ENCODE assay signal across 8 mouse cellular contexts in the genomic region with DNA sequence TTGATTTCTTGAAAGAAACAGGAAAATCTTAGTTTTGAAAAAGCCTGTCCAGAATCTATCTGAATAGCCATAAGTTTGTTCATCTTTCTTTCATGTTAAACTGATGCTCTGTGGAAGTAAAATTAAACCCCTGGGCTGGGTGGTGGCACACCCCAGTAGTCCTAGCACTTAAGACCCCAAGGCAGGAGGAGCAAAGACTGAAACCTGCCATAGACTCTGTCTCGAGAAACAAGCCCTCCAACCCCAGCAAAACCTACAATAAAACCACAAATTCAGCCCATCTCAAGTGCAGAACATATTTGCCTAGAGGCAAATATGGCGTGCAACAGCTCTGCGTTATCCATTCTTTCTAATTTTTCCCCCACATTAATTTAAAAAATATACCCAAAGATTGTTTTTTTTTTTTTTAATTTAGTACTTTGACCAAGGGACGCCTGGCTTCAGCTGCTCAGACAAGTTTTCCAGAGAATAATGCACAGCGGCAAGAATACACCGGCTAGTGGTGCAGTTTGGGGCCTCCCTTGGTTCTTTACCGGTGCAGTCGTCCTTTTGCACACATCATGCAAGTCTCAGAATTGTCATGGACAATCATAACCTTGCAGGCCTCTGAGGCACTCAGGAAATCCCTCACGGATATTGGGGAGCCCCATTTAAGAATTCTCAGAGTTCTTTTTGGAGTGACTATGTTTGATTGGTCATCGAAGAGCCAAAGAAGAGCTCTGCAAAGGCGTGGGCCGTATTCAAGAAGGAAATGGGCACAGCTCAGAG. TPM values are rescaled to one million over a fixed set of nuclear protein-coding genes. Genes with fewer than 3 reads are reported as not detected.
DNase-seq lines count a peak whose midpoint lies in the region; ATAC-seq and TF ChIP-seq lines count a peak whose summit lies in the region.

No protein-coding gene starts in this region.

- no peaks in the 10 kb centered on the region for H3K9me3 ChIP-seq in forebrain, embryonic 10.5 days
- H3K9me3 ChIP-seq in intestine, postnatal 0 days (ENCODE audit: control insufficient read depth), result no peaks in the 10 kb centered on the region
- no peaks in the 10 kb centered on the region for H3K9me3 ChIP-seq in neural tube, embryonic 14.5 days (ENCODE audit: control insufficient read depth, low read length)

- H3K79me2 ChIP-seq in liver, adult 2 months (ENCODE audit: control insufficient read depth, insufficient read depth, low read length), result no peaks in the 10 kb centered on the region

- no peak overlapping the region for H3K27ac ChIP-seq in liver, adult 2 months (replicated peaks; ENCODE audit: insufficient read depth, low read depth, low read length)
- H3K27ac ChIP-seq in forebrain, embryonic 10.5 days, result peak overlapping the region; percentile 98
- no peak overlapping the region for H3K27ac ChIP-seq in intestine, postnatal 0 days (ENCODE audit: low read depth, low read length)
- H3K27ac ChIP-seq in neural tube, embryonic 14.5 days (ENCODE audit: low read depth, low read length), result peak overlapping the region; percentile 91

- 60% methylated on average over 12 of the region's 12 CpGs for WGBS in liver, adult 2 months
- 56% methylated on average over 12 of the region's 12 CpGs for WGBS in forebrain, embryonic 10.5 days
- WGBS in intestine, postnatal 0 days, result 56% methylated on average over 12 of the region's 12 CpGs
- 54% methylated on average over 12 of the region's 12 CpGs for WGBS in neural tube, embryonic 14.5 days

- no peak for DNase-seq in liver, adult 2 months (ENCODE audit: extremely low read depth, low read depth, low spot score)
- DNase-seq in liver, result no peak
- DNase-seq in forebrain, embryonic 10.5 days (ENCODE audit: extremely low spot score, low spot score), result no peak
- DNase-seq in right cerebral cortex, postnatal 14 days, result no peak
- no peak for DNase-seq in adrenal gland, postnatal 4 days (ENCODE audit: low spot score in 2 of 2)
- no peak for DNase-seq in c-Kit-positive CD71-positive TER-119-positive erythroid progenitor cells, embryonic 14.5 days (ENCODE audit: low spot score)

- no peak overlapping the region for H3K9ac ChIP-seq in liver, adult 2 months (ENCODE audit: low read depth, low read length)
- H3K9ac ChIP-seq in intestine, postnatal 0 days (ENCODE audit: low read depth, low read length), result no peak overlapping the region
- no peak overlapping the region for H3K9ac ChIP-seq in neural tube, embryonic 14.5 days (replicated peaks; ENCODE audit: low read depth, low read length)

- H3K36me3 ChIP-seq in liver, adult 2 months (ENCODE audit: control insufficient read depth, insufficient read depth, low read length), result no peaks in the 10 kb centered on the region
- peaks cover 2% of the 10 kb centered on the region; the same call in 1 of the 2 replicates for H3K36me3 ChIP-seq in forebrain, embryonic 10.5 days (replicated peaks)
- no peaks in the 10 kb centered on the region for H3K36me3 ChIP-seq in intestine, postnatal 0 days (ENCODE audit: control insufficient read depth, insufficient read depth)
- no peaks in the 10 kb centered on the region for H3K36me3 ChIP-seq in neural tube, embryonic 14.5 days (ENCODE audit: control insufficient read depth, insufficient read depth, low read length)

- no peak for TF ChIP-seq CTCF in liver, adult 2 months (IDR thresholded peaks at IDR 0.05; ENCODE audit: low read depth, low read length)
- no peak for TF ChIP-seq CTCF in intestine, postnatal 0 days (IDR thresholded peaks at IDR 0.05; ENCODE audit: low read depth)

- no peaks in the 10 kb centered on the region for H3K27me3 ChIP-seq in liver, adult 2 months (ENCODE audit: control insufficient read depth, insufficient read depth, low read length)
- no peaks in the 10 kb centered on the region for H3K27me3 ChIP-seq in forebrain, embryonic 10.5 days (ENCODE audit: poor library complexity, severe bottlenecking)
- H3K27me3 ChIP-seq in intestine, postnatal 0 days (replicated peaks; ENCODE audit: control insufficient read depth, insufficient read depth, low read length), result no peaks in the 10 kb centered on the region
- H3K27me3 ChIP-seq in neural tube, embryonic 14.5 days (ENCODE audit: control insufficient read depth, insufficient read depth, low read length), result no peaks in the 10 kb centered on the region

- peak overlapping the region; percentile 75; the same call in 1 of the 2 replicates for H3K4me3 ChIP-seq in liver, adult 2 months (ENCODE audit: insufficient read depth, low read depth, low read length)
- peak overlapping the region; percentile 88 for H3K4me3 ChIP-seq in forebrain, embryonic 10.5 days
- peak overlapping the region; percentile 76 for H3K4me3 ChIP-seq in intestine, postnatal 0 days (ENCODE audit: low read depth, low read length)
- H3K4me3 ChIP-seq in neural tube, embryonic 14.5 days (ENCODE audit: low read depth, low read length), result peak overlapping the region; percentile 68

- ATAC-seq in intestine, postnatal 0 days, result no peak
- ATAC-seq in neural tube, embryonic 14.5 days (ENCODE audit: low read depth), result peak; percentile 39; the same call in 1 of the 2 replicates

- TF ChIP-seq POLR2A in liver, adult 2 months (IDR thresholded peaks at IDR 0.05; ENCODE audit: extremely low read depth, insufficient read depth, low read length), result no peak

- peak overlapping the region; percentile 77 for H3K4me2 ChIP-seq in intestine, postnatal 0 days (replicated peaks; ENCODE audit: low read depth)
- H3K4me2 ChIP-seq in neural tube, embryonic 14.5 days (ENCODE audit: low read depth, low read length), result peak overlapping the region; percentile 63

- H3K4me1 ChIP-seq in liver, adult 2 months (ENCODE audit: control insufficient read depth, insufficient read depth, low read length), result no peaks in the 10 kb centered on the region
- peaks cover 26% of the 10 kb centered on the region for H3K4me1 ChIP-seq in forebrain, embryonic 10.5 days
- no peaks in the 10 kb centered on the region for H3K4me1 ChIP-seq in intestine, postnatal 0 days (replicated peaks; ENCODE audit: control insufficient read depth, insufficient read depth, low read length)
- peaks cover 18% of the 10 kb centered on the region; the same call in 1 of the 2 replicates for H3K4me1 ChIP-seq in neural tube, embryonic 14.5 days (ENCODE audit: control insufficient read depth, insufficient read depth, low read length)

RNA-seq across cellular contexts. Expression of gene Dcp1b, which starts 0.6 kb away (rescaled TPM):
- 2.1 and 2.5 TPM in 2 replicates for total RNA-seq in liver, adult 2 months (2014; rRNA removed)
- 2.7 and 4.1 TPM in 2 replicates for polyA plus RNA-seq in liver, adult 2 months (2012; rRNA removed)
- polyA plus RNA-seq in forebrain, embryonic 10.5 days (2016; fragmentation: Nextera tagmentation; extraction: Ambion mirVana), result 11.1 and 11.2 TPM in 2 replicates
- polyA plus RNA-seq in intestine, postnatal 0 days (2015; fragmentation: Nextera tagmentation; extraction: Ambion mirVana), result 4.9 and 5.1 TPM in 2 replicates
- 14.1 and 14.6 TPM in 2 replicates for polyA plus RNA-seq in neural tube, embryonic 14.5 days (2014; fragmentation: Nextera tagmentation; extraction: Ambion mirVana)
- total RNA-seq in adrenal gland, postnatal 4 days (2021), result 10 to 100 TPM; 17.8 to 21.3 TPM

RNA-seq across cellular contexts. Expression of gene Cacna1c, which starts 21.7 kb away (rescaled TPM):
- total RNA-seq in liver, adult 2 months (2014; rRNA removed), result 0.18 and 0.20 TPM in 2 replicates
- 0.01 and 0.09 TPM in 2 replicates for polyA plus RNA-seq in liver, adult 2 months (2012; rRNA removed)
- polyA plus RNA-seq in forebrain, embryonic 10.5 days (2016; fragmentation: Nextera tagmentation; extraction: Ambion mirVana), result 1.8 and 2.0 TPM in 2 replicates
- 1.2 and 1.5 TPM in 2 replicates for polyA plus RNA-seq in intestine, postnatal 0 days (2015; fragmentation: Nextera tagmentation; extraction: Ambion mirVana)
- 12.0 and 13.7 TPM in 2 replicates for polyA plus RNA-seq in neural tube, embryonic 14.5 days (2014; fragmentation: Nextera tagmentation; extraction: Ambion mirVana)
- total RNA-seq in adrenal gland, postnatal 4 days (2021), result 10 to 100 TPM; 71.6 to 78.9 TPM

Comparison
In these comparisons a context has a peak if more than half of its experiments do, and no peak if none do; other contexts are left out.
1. H3K27ac ChIP-seq: peak in forebrain, embryonic 10.5 days (single experiment) and neural tube, embryonic 14.5 days (single experiment); none in liver, adult 2 months (single experiment) and intestine, postnatal 0 days (single experiment).
2. Peak in every context shown above with its lines, with median percentiles within 50 percentile points of each other: H3K4me3 ChIP-seq.